Mouse (Mus musculus): Measurements from ENCODE around the gene Cfap97d1. TPM values are rescaled to one million over a fixed set of nuclear protein-coding genes. Genes with fewer than 3 reads are reported as not detected.

Cfap97d1 gene
- polyA plus RNA-seq, 1 experiment from 2014 or later: not detected

DNA sequence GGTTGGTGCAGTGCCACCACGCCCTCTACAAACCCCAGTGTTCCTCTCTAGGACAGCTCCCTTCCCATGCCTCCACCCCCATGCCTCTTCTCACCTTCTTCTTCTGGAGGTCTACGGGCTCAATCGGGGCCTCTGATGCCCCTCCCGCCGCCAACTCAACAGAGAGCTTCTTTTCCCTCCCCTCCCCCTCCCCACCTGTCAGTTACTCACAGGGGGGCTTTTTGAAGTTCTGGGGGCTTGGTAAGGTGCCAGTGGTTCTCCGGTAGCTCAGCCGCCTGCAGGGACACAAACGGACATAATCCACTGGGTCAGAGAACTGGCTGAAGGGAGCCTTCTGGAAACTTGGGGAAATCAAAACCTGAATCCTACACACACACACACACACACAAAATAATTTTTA is 27.4 kb downstream of the Cfap97d1 start:
- Histone ChIP-seq H3K36me3 (ENCODE audit: control insufficient read depth, insufficient read depth, low read length) (peaks cover 19% of the 10 kb centered on the region), H3K4me1 (ENCODE audit: control insufficient read depth, insufficient read depth, low read depth, low read length) (peaks cover 9% of the 10 kb centered on the region), H3K4me2 (ENCODE audit: low read length) (no peak overlapping the region), H3K27me3 (replicated peaks; ENCODE audit: control insufficient read depth, insufficient read depth, low read length) (no peaks in the 10 kb centered on the region), H3K4me3 (ENCODE audit: low read length) (no peak overlapping the region), H3K9me3 (ENCODE audit: control insufficient read depth, low read length) (no peaks in the 10 kb centered on the region), H3K9ac (ENCODE audit: low read depth, low read length) (no peak overlapping the region), H3K27ac (ENCODE audit: low read depth, low read length) (no peak overlapping the region)
- ATAC-seq: no peak
- 71% methylated on average over 8 of the region's 8 CpGs for WGBS

DNA sequence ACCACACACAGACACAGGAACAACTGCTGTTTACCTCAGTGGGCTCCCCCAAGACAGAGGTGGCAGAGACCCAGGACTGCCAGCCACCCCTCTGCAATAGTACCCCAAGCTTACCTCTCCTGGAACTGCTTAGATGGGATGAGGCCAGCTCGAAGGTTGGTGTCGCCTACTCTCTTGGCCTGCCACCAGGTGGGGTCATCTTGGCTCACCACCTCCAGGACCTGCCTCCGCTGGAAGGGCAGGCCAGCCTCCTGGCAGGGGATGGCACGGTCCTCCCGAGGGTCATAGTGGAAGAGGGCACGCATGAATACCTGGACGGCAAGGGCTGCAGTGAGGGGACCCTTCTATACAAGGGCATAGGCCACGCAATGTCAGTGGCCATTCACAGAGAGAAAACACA is 29.1 kb downstream of the Cfap97d1 start:
- H3K4me1 ChIP-seq (ENCODE audit: control insufficient read depth, insufficient read depth, low read depth, low read length): peaks cover 9% of the 10 kb centered on the region
- H3K9ac ChIP-seq (ENCODE audit: low read depth, low read length): no peak overlapping the region
- H3K27ac ChIP-seq (ENCODE audit: low read depth, low read length): no peak overlapping the region
- no peak for ATAC-seq
- 87% methylated on average over 8 of the region's 8 CpGs for WGBS
- no peak overlapping the region for H3K4me3 ChIP-seq (ENCODE audit: low read length)
- peaks cover 16% of the 10 kb centered on the region for H3K36me3 ChIP-seq (ENCODE audit: control insufficient read depth, insufficient read depth, low read length)
- no peak overlapping the region for H3K4me2 ChIP-seq (ENCODE audit: low read length)
- H3K27me3 ChIP-seq (replicated peaks; ENCODE audit: control insufficient read depth, insufficient read depth, low read length): no peaks in the 10 kb centered on the region
- no peaks in the 10 kb centered on the region for H3K9me3 ChIP-seq (ENCODE audit: control insufficient read depth, low read length)

DNA sequence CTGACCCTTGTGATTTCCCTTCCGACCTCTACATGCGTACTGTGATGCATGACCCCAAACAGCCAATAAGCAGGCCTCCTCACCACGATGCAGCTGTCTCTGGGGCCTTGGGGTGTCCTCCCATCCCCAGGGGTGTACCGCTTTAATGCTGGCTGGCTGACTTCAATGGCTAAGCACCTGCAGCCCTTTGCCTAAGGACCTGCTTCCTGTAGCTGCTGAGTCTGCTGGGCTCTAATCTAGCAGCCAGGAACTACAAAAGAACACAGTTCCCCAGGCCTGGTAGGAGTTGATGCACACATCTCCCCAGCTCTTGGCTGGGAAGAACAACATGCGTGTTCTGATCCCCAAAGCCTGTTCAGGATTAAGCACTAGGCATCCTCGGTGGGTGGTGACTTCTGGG is 31.4 kb downstream of the Cfap97d1 start:
- peaks cover 13% of the 10 kb centered on the region for H3K36me3 ChIP-seq (ENCODE audit: control insufficient read depth, insufficient read depth, low read length)
- no peak overlapping the region for H3K9ac ChIP-seq (ENCODE audit: low read depth, low read length)

DNA sequence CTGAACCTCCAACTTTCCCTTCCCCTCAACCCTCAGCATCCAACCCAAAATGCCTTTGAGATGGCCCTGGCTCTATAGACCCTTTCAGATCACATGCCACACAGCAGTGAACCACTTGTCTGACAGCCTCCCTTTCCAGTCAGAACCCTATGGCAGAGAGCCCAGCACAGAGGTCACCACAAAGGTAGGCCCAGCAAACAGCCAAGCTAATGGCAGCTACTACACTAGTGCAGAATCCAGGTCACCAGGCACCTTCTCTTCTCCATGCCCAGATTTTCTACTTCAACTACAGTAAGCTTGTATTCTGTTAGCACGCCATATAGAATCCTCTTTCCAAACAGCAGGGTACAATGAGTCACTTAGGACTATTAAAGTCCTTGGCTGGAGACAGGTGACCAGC is 32.1 kb downstream of the Cfap97d1 start:
- Histone ChIP-seq H3K36me3 (ENCODE audit: control insufficient read depth, insufficient read depth, low read length) (peaks cover 13% of the 10 kb centered on the region), H3K9me3 (ENCODE audit: control insufficient read depth, low read length) (no peaks in the 10 kb centered on the region), H3K4me1 (ENCODE audit: control insufficient read depth, insufficient read depth, low read depth, low read length) (no peaks in the 10 kb centered on the region), H3K27me3 (replicated peaks; ENCODE audit: control insufficient read depth, insufficient read depth, low read length) (no peaks in the 10 kb centered on the region), H3K4me3 (ENCODE audit: low read length) (no peak overlapping the region), H3K27ac (ENCODE audit: low read depth, low read length) (no peak overlapping the region), H3K9ac (ENCODE audit: low read depth, low read length) (no peak overlapping the region), H3K4me2 (ENCODE audit: low read length) (no peak overlapping the region)
- no peak for ATAC-seq
- WGBS: 88% methylated on average over 1 of the region's 1 CpGs

More for the DNA sequence above, 31.4 kb downstream of the Cfap97d1 start:
- no peaks in the 10 kb centered on the region for H3K9me3 ChIP-seq (ENCODE audit: control insufficient read depth, low read length)
- H3K27me3 ChIP-seq (replicated peaks; ENCODE audit: control insufficient read depth, insufficient read depth, low read length): no peaks in the 10 kb centered on the region
- WGBS: 64% methylated on average over 6 of the region's 6 CpGs
- no peak overlapping the region for H3K27ac ChIP-seq (ENCODE audit: low read depth, low read length)
- H3K4me3 ChIP-seq (ENCODE audit: low read length): no peak overlapping the region
- peaks cover 3% of the 10 kb centered on the region for H3K4me1 ChIP-seq (ENCODE audit: control insufficient read depth, insufficient read depth, low read depth, low read length)
- H3K4me2 ChIP-seq (ENCODE audit: low read length): no peak overlapping the region
- no peak for ATAC-seq

DNA sequence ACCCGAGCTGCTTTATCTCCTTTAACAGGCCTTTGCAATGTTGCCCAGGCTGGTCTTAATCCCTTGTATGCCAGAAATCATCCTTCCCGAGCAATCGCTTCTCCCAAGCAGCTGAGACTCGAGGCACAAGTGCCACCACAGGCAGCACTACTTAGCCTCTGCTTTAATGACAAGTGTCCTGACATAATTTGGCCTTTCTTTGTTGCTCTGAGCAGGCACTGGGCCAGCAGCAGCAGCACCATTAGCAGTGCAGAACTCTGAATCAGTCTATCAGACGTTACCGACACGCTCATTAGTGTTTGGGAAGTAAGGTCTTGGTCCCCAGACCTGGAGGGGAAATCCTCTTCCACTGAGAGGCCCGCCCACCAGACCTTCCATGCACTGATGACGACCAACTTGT is 35.7 kb downstream of the Cfap97d1 start:
- Histone ChIP-seq H3K27me3 (replicated peaks; ENCODE audit: control insufficient read depth, insufficient read depth, low read length) (no peaks in the 10 kb centered on the region), H3K9ac (ENCODE audit: low read depth, low read length) (no peak overlapping the region), H3K27ac (ENCODE audit: low read depth, low read length) (no peak overlapping the region), H3K4me2 (ENCODE audit: low read length) (no peak overlapping the region), H3K4me3 (ENCODE audit: low read length) (no peak overlapping the region), H3K9me3 (ENCODE audit: control insufficient read depth, low read length) (no peaks in the 10 kb centered on the region), H3K4me1 (ENCODE audit: control insufficient read depth, insufficient read depth, low read depth, low read length) (peaks cover 4% of the 10 kb centered on the region), H3K36me3 (ENCODE audit: control insufficient read depth, insufficient read depth, low read length) (peaks cover 7% of the 10 kb centered on the region; the same call in 1 of the 2 replicates)
- ATAC-seq: no peak
- 57% methylated on average over 9 of the region's 9 CpGs for WGBS

DNA sequence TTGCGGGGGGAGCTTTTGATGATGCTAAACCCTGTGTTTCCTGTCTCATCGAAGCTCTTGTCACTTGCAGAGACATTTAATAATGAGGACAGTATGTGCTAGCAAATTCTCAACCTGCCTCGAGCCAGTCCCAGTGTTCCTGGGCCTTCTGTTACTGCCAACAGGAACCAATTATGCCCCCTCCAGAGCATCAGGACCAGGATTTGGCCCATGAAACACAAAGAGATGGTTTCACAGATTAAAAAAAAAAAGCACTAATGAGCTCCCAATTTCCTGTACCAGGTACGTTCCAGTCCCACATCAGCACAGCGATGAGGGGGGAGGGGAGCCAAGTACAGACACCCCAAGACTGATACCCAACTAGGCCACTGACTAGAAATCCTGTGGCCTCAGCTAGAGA is 37.1 kb downstream of the Cfap97d1 start:
- Histone ChIP-seq H3K9ac (ENCODE audit: low read depth, low read length) (no peak overlapping the region), H3K36me3 (ENCODE audit: control insufficient read depth, insufficient read depth, low read length) (peaks cover 7% of the 10 kb centered on the region; the same call in 1 of the 2 replicates), H3K27me3 (replicated peaks; ENCODE audit: control insufficient read depth, insufficient read depth, low read length) (no peaks in the 10 kb centered on the region), H3K4me1 (ENCODE audit: control insufficient read depth, insufficient read depth, low read depth, low read length) (peaks cover 18% of the 10 kb centered on the region), H3K4me2 (ENCODE audit: low read length) (no peak overlapping the region), H3K27ac (ENCODE audit: low read depth, low read length) (no peak overlapping the region), H3K4me3 (ENCODE audit: low read length) (no peak overlapping the region), H3K9me3 (ENCODE audit: control insufficient read depth, low read length) (no peaks in the 10 kb centered on the region)
- WGBS: 80% methylated on average over 5 of the region's 5 CpGs
- no peak for ATAC-seq

DNA sequence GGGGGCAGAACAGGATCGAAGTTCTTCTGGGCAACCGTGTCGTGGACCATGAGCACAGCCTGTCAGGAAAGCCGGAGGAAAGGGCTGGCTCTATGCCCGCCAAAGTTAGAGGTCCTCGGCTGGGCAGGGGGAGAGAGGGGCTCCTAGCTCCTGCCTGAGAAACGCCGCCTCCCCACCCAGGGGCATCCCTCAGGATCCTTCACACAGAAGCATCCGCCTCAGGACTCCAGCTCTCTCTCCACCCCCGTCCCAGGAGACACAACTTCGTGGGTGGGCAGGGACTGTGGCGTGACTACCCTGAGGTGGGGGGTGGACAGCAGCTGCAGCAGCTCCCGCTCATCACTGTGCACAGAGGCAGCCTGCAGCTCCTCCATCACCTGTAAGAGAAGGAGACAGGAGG is 39.3 kb downstream of the Cfap97d1 start:
- Histone ChIP-seq H3K27me3 (replicated peaks; ENCODE audit: control insufficient read depth, insufficient read depth, low read length) (no peaks in the 10 kb centered on the region), H3K4me1 (ENCODE audit: control insufficient read depth, insufficient read depth, low read depth, low read length) (peaks cover 27% of the 10 kb centered on the region), H3K36me3 (ENCODE audit: control insufficient read depth, insufficient read depth, low read length) (0 out of 2 replicates have a peak, but pooled peaks cover 2% of the 10 kb centered on the region), H3K27ac (ENCODE audit: low read depth, low read length) (no peak overlapping the region), H3K9me3 (ENCODE audit: control insufficient read depth, low read length) (no peaks in the 10 kb centered on the region), H3K4me2 (ENCODE audit: low read length) (no peak overlapping the region), H3K4me3 (ENCODE audit: low read length) (no peak overlapping the region), H3K9ac (ENCODE audit: low read depth, low read length) (no peak overlapping the region)
- ATAC-seq: no peak
- WGBS: 61% methylated on average over 13 of the region's 13 CpGs

DNA sequence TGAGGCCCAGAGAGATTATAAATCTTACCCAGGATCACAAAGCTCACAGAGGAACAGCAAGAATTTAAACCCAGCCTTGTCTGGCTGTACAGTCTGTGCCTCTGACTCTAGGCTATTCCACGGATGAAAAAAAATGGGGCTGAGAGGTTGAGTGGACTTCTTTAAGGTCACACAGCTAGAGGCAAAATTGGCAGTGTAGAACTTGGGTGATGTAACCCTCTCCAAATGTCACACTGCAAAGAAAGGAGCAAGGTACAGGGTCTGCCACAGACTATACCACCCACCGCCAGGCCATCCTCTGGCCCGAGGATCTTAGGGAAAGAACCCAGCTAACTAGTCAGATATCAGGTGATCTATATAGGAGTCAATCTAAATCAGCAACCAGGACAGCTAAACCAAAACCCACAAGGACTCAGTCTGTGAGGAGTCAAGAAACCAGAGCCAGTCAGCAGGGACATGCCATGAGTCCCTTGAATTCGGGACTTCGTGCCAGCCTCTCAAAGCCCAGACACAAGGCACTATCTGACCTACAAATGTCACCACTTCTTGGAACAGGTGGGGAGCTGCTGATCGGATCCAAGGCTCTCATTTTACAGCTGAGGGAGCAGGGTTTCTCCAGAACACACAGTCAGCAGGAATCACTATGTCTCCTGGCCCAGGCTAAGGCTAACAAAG is 40.1 kb downstream of the Cfap97d1 start:
- Histone ChIP-seq H3K4me1 (ENCODE audit: control insufficient read depth, insufficient read depth, low read depth, low read length) (peaks cover 27% of the 10 kb centered on the region), H3K9me3 (ENCODE audit: control insufficient read depth, low read length) (no peaks in the 10 kb centered on the region), H3K4me2 (ENCODE audit: low read length) (peak overlapping the region; percentile 16; the same call in 1 of the 2 replicates), H3K9ac (ENCODE audit: low read depth, low read length) (no peak overlapping the region), H3K27me3 (replicated peaks; ENCODE audit: control insufficient read depth, insufficient read depth, low read length) (no peaks in the 10 kb centered on the region), H3K36me3 (ENCODE audit: control insufficient read depth, insufficient read depth, low read length) (no peaks in the 10 kb centered on the region), H3K4me3 (ENCODE audit: low read length) (no peak overlapping the region), H3K27ac (ENCODE audit: low read depth, low read length) (no peak overlapping the region)
- ATAC-seq: no peak
- 79% methylated on average over 6 of the region's 6 CpGs for WGBS

DNA sequence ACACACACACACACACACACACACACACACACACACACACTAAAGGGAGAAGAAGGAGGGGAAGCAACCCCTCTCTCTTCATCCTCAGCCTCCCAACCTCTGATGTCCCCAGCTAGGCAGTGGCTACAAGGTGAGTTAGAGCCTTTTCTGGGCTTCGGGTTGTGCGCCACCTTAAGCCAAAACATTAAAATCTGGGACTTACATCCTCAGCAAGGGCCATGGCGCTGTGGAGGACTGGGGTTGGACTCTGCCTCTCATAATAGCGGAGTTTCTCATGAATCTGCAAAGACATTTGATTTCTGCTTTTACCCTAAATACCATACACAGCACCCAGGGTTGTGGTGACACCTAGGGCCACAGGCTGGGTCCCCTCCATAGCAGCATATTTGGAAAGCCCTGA is 40.8 kb downstream of the Cfap97d1 start:
- Histone ChIP-seq H3K9ac (ENCODE audit: low read depth, low read length) (no peak overlapping the region; the same call in 1 of the 2 replicates), H3K4me3 (ENCODE audit: low read length) (no peak overlapping the region; the same call in 1 of the 2 replicates), H3K27ac (ENCODE audit: low read depth, low read length) (no peak overlapping the region; the same call in 1 of the 2 replicates), H3K27me3 (replicated peaks; ENCODE audit: control insufficient read depth, insufficient read depth, low read length) (no peaks in the 10 kb centered on the region), H3K9me3 (ENCODE audit: control insufficient read depth, low read length) (no peaks in the 10 kb centered on the region), H3K36me3 (ENCODE audit: control insufficient read depth, insufficient read depth, low read length) (no peaks in the 10 kb centered on the region), H3K4me2 (ENCODE audit: low read length) (peak overlapping the region; percentile 76), H3K4me1 (ENCODE audit: control insufficient read depth, insufficient read depth, low read depth, low read length) (peaks cover 27% of the 10 kb centered on the region)
- no peak for ATAC-seq
- WGBS: 82% methylated on average over 4 of the region's 4 CpGs

Data from hindbrain, embryonic 16.5 days (tissue).